Mouse (Mus musculus): ENCODE results near the gene Psmb6. TPM values are rescaled to one million over a fixed set of nuclear protein-coding genes. Genes with fewer than 3 reads are reported as not detected.
A peak's percentile ranks its signal among the peaks of the same experiment; 100 is the strongest.
"Not testable (repeated sequence)": the region's sequence is repeated elsewhere in the genome, so short reads cannot be mapped to it uniquely, and the experiment has no call there.

Psmb6 gene
- polyA plus RNA-seq, 1 experiment from 2014 or later, result 969 TPM

GRCm38 (mm10) chr11:70562995-70563469 lies 37.9 kb downstream of the Psmb6 start:
- peak overlapping the region; percentile 93 for H3K27ac ChIP-seq
- peak overlapping the region; percentile 82 for H3K4me3 ChIP-seq
- peaks cover 3% of the 10 kb centered on the region; the same call in 1 of the 2 replicates for H3K36me3 ChIP-seq
- H3K27me3 ChIP-seq (ENCODE audit: insufficient read depth, poor library complexity, severe bottlenecking), result no peaks in the 10 kb centered on the region
- H3K4me1 ChIP-seq, result peaks cover 31% of the 10 kb centered on the region
- no peak for DNase-seq (ENCODE audit: low spot score)
- H3K9me3 ChIP-seq, result no peaks in the 10 kb centered on the region
- WGBS, result under 1% methylated on average over 22 of the region's 31 CpGs

DNA sequence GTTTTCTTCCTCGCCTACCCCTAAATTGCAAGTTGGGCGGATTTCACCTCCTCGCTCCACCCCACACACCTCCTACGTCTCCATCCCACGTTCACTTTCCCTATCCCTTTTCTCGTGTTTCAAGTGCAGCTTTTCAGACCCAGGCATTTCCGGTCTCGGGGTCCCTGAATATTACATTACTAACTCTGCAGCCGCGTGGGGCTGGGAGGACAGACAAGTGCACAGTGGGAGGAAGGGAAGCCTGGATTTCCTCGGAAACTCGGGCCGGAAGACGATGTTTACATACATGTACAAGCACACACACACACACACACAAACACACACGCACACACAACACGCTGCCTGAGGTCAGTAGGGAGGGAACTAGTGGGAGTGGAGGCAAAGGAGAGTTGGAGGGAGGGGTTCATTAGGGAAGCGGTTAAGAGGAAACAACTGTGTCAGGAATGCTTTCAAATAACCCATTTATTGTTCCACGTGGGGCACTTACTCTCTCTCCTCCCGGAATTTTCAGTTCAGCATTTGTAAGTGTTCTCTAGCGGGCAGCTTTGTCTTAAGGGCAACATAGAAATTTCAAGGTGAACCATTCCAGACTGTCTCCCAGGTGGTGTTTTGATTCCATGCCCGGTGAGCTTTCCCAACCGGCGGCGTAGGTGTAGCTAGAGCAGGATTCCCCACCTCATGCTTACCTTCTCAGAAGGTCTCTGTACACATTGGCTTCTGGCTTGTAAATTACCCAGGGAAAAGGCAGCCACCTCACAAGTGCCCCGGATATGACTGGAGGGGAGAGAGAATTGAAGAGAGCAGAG lies 38.5 kb downstream of the Psmb6 start:
- whole genome bisulfite sequencing, result 2% methylated on average over 25 of the region's 25 CpGs

DNA sequence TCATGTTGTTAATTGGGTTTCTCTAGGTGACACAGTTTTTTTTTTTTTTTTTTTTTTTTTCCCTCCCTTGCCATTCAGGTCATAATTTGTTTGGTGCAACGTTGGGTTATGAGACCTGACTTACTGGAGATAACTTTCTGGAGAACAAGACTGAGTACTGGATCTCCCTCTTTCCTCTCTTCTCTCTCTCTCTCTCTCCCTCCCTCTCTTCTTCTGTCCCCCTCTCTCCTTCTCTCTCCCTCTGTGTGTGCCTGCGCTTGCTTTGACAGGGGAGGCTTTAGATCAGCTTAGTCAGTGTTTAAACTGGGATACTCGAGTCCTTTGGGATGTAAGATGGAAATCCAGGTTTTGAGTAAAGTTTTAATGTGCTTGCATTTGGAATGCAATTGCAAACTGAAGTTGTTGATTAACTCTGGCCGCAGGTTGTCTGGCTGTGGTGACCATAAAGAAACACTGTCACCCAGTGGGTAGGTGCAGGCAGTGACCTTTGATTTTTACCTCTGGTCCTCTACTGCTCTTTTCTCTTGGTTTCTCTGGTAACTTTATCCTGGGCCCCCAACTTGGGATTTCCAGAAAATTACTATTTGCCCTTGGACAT lies 39.2 kb downstream of the Psmb6 start:
- Histone ChIP-seq H3K4me3 (peak overlapping the region; percentile 82), H3K36me3 (0 out of 2 replicates have a peak, but pooled peaks cover 9% of the 10 kb centered on the region), H3K27me3 (ENCODE audit: insufficient read depth, poor library complexity, severe bottlenecking) (no peaks in the 10 kb centered on the region), H3K9me3 (no peaks in the 10 kb centered on the region), H3K27ac (peak overlapping the region; percentile 93; the same call in 1 of the 2 replicates), H3K4me1 (peaks cover 33% of the 10 kb centered on the region)
- 46% methylated on average over 4 of the region's 4 CpGs for WGBS
- DNase-seq (ENCODE audit: low spot score), result no peak

More for the DNA sequence above, 38.5 kb downstream of the Psmb6 start:
- peaks cover 31% of the 10 kb centered on the region for H3K4me1 ChIP-seq
- peak overlapping the region; percentile 93 for H3K27ac ChIP-seq
- H3K36me3 ChIP-seq, result 0 out of 2 replicates have a peak, but pooled peaks cover 9% of the 10 kb centered on the region
- DNase-seq (ENCODE audit: low spot score), result peak; percentile 79
- H3K27me3 ChIP-seq (ENCODE audit: insufficient read depth, poor library complexity, severe bottlenecking), result no peaks in the 10 kb centered on the region
- peak overlapping the region; percentile 82 for H3K4me3 ChIP-seq
- no peaks in the 10 kb centered on the region for H3K9me3 ChIP-seq

DNA sequence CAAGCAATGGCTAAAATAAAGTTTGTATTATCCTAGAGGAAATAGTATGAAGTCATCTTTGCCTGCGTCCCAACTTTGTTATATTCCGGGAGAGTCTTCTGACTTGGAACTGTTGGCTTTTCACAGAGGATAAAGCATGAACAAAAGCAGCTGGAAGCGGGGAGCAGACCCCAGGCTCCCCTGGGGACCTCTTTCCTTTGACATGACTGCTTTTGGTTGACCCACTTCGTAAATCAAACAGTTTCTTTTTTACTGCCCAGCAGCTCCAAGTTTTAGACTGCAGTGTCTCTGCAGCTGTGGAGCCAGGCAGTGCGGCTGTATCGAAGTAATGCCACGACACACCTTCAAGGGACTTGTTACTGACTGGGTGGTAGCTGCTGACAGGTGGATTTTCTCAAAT lies 41.4 kb downstream of the Psmb6 start:
- 0 out of 2 replicates have a peak, but pooled peaks cover 9% of the 10 kb centered on the region for H3K36me3 ChIP-seq
- no peak overlapping the region for H3K27ac ChIP-seq
- DNase-seq (ENCODE audit: low spot score), result no peak
- WGBS, result 87% methylated on average over 7 of the region's 7 CpGs
- H3K9me3 ChIP-seq, result no peaks in the 10 kb centered on the region
- H3K27me3 ChIP-seq (ENCODE audit: insufficient read depth, poor library complexity, severe bottlenecking), result no peaks in the 10 kb centered on the region
- H3K4me3 ChIP-seq, result no peak overlapping the region
- peaks cover 38% of the 10 kb centered on the region for H3K4me1 ChIP-seq

DNA sequence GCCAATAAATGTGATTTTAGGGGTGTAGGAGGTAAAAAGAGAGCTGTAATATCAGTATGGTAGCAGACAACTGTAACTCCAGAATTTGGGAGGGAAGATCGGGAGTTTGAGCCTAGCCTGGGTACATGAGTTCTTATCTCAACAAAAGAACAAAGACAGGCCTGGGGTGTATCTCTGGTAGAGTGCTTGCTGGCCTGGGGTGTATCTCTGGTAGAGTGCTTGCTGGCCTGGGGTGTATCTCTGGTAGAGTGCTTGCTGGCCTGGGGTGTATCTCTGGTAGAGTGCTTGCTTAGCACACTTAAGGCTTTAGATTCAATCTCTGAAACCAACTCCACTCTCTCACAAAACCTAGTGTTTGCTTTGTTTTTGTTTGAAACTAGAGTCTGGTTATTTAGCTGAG lies 45.4 kb downstream of the Psmb6 start:
- peaks cover 25% of the 10 kb centered on the region for H3K4me1 ChIP-seq
- not testable (repeated sequence) for H3K4me3 ChIP-seq; H3K36me3 ChIP-seq; H3K27me3 ChIP-seq (ENCODE audit: insufficient read depth, poor library complexity, severe bottlenecking); DNase-seq (ENCODE audit: low spot score); H3K9me3 ChIP-seq; H3K27ac ChIP-seq
- 45% methylated on average over 1 of the region's 1 CpGs for WGBS

DNA sequence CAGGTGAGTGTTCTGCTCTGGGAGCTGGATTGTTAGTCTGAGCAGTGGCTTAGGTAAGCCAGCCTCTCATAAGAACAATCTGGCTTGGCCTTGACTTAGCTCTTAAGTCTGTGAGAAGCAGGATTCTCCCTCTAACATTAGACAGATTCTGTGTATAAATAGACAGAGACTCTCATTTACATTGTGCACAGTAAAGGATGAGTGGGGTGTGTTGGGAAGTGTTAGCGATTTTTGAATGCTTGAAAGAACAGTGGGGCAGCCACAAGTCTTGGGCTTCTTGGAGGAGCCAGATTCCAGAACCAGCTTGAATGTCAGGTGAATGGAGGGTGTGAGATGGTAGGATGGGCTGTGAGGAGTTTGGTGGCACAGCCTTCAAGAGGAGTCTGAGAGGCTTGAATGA lies 46.5 kb downstream of the Psmb6 start:
- no peaks in the 10 kb centered on the region for H3K9me3 ChIP-seq
- H3K27me3 ChIP-seq (ENCODE audit: insufficient read depth, poor library complexity, severe bottlenecking), result no peaks in the 10 kb centered on the region
- H3K36me3 ChIP-seq, result 0 out of 2 replicates have a peak, but pooled peaks cover 7% of the 10 kb centered on the region
- WGBS, result 89% methylated on average over 1 of the region's 1 CpGs
- H3K4me3 ChIP-seq, result no peak overlapping the region
- no peak for DNase-seq (ENCODE audit: low spot score)
- no peak overlapping the region for H3K27ac ChIP-seq
- H3K4me1 ChIP-seq, result peaks cover 29% of the 10 kb centered on the region

- no peak overlapping the region for H3K27ac ChIP-seq
- no peaks in the 10 kb centered on the region for H3K9me3 ChIP-seq
- H3K27me3 ChIP-seq (ENCODE audit: insufficient read depth, poor library complexity, severe bottlenecking), result no peaks in the 10 kb centered on the region
- H3K4me3 ChIP-seq, result no peak overlapping the region
- no peak for DNase-seq (ENCODE audit: low spot score)
- 0 out of 2 replicates have a peak, but pooled peaks cover 7% of the 10 kb centered on the region for H3K36me3 ChIP-seq
- peaks cover 23% of the 10 kb centered on the region for H3K4me1 ChIP-seq
- WGBS, result 37% methylated on average over 5 of the region's 5 CpGs
These were observed 47.3 kb downstream of the Psmb6 start for GRCm38 (mm10) chr11:70572348-70572902.

GRCm38 (mm10) chr11:70573872-70574271 lies 48.7 kb downstream of the Psmb6 start:
- DNase-seq (ENCODE audit: low spot score), result no peak
- Histone ChIP-seq H3K36me3 (no peaks in the 10 kb centered on the region), H3K27me3 (ENCODE audit: insufficient read depth, poor library complexity, severe bottlenecking) (no peaks in the 10 kb centered on the region), H3K9me3 (no peaks in the 10 kb centered on the region), H3K27ac (no peak overlapping the region), H3K4me3 (no peak overlapping the region), H3K4me1 (peaks cover 33% of the 10 kb centered on the region)
- 76% methylated on average over 6 of the region's 6 CpGs for WGBS

- WGBS, result 75% methylated on average over 3 of the region's 3 CpGs
- Histone ChIP-seq H3K9me3 (no peaks in the 10 kb centered on the region), H3K27ac (no peak overlapping the region), H3K36me3 (peaks cover 4% of the 10 kb centered on the region; the same call in 1 of the 2 replicates), H3K4me1 (peaks cover 42% of the 10 kb centered on the region), H3K4me3 (no peak overlapping the region), H3K27me3 (ENCODE audit: insufficient read depth, poor library complexity, severe bottlenecking) (no peaks in the 10 kb centered on the region)
- DNase-seq (ENCODE audit: low spot score), result no peak
These were observed 52.0 kb downstream of the Psmb6 start for GRCm38 (mm10) chr11:70577201-70577600.

Other genes starting within 250 kb of the Psmb6 start
- gene Alox12e, start 202.7 kb upstream of the Psmb6 start, polyA plus RNA-seq (2016; fragmentation: Nextera tagmentation; extraction: Ambion mirVana), result not detected in 2 replicates
- 0.13 and 0.14 TPM in 2 replicates for gene Alox15, start 173.3 kb upstream of the Psmb6 start, polyA plus RNA-seq (2016; fragmentation: Nextera tagmentation; extraction: Ambion mirVana)
- gene Pelp1, start 115.3 kb upstream of the Psmb6 start, polyA plus RNA-seq (2016; fragmentation: Nextera tagmentation; extraction: Ambion mirVana), result 37.9 and 42.9 TPM in 2 replicates
- 11.5 and 19.3 TPM in 2 replicates for gene Arrb2, start 92.7 kb upstream of the Psmb6 start, polyA plus RNA-seq (2016; fragmentation: Nextera tagmentation; extraction: Ambion mirVana)
- 31.0 and 37.5 TPM in 2 replicates for gene Med11, start 73.4 kb upstream of the Psmb6 start, polyA plus RNA-seq (2016; fragmentation: Nextera tagmentation; extraction: Ambion mirVana)
- 0.73 and 1.2 TPM in 2 replicates for gene Zmynd15, start 65.9 kb upstream of the Psmb6 start, polyA plus RNA-seq (2016; fragmentation: Nextera tagmentation; extraction: Ambion mirVana)
- gene Cxcl16, start 65.4 kb upstream of the Psmb6 start, polyA plus RNA-seq (2016; fragmentation: Nextera tagmentation; extraction: Ambion mirVana), result 3.7 and 6.0 TPM in 2 replicates
- 6.2 and 7.4 TPM in 2 replicates for gene Tm4sf5, start 20.1 kb upstream of the Psmb6 start, polyA plus RNA-seq (2016; fragmentation: Nextera tagmentation; extraction: Ambion mirVana)
- gene Vmo1, start 10.8 kb upstream of the Psmb6 start, polyA plus RNA-seq (2016; fragmentation: Nextera tagmentation; extraction: Ambion mirVana), result not detected in 2 replicates
- gene Gltpd2, start 6.2 kb upstream of the Psmb6 start, polyA plus RNA-seq (2016; fragmentation: Nextera tagmentation; extraction: Ambion mirVana), result 0.25 and 4.3 TPM in 2 replicates
- not detected in 2 replicates for gene Gm40193, start 7.6 kb downstream of the Psmb6 start, polyA plus RNA-seq (2016; fragmentation: Nextera tagmentation; extraction: Ambion mirVana)
- gene Pld2, start 14.7 kb downstream of the Psmb6 start, polyA plus RNA-seq (2016; fragmentation: Nextera tagmentation; extraction: Ambion mirVana), result 9.4 TPM in 2 replicates
- 12.6 and 14.9 TPM in 2 replicates for gene Mink1, start 37.5 kb downstream of the Psmb6 start, polyA plus RNA-seq (2016; fragmentation: Nextera tagmentation; extraction: Ambion mirVana)
- not detected in 2 replicates for gene 4930544D05Rik, start 90.5 kb downstream of the Psmb6 start, polyA plus RNA-seq (2016; fragmentation: Nextera tagmentation; extraction: Ambion mirVana)
- not detected in 2 replicates for gene Chrne, start 93.8 kb downstream of the Psmb6 start, polyA plus RNA-seq (2016; fragmentation: Nextera tagmentation; extraction: Ambion mirVana)
- 1.6 and 1.9 TPM in 2 replicates for gene Gp1ba, start 113.8 kb downstream of the Psmb6 start, polyA plus RNA-seq (2016; fragmentation: Nextera tagmentation; extraction: Ambion mirVana)
- 68.3 and 74.4 TPM in 2 replicates for gene Rnf167, start 121.9 kb downstream of the Psmb6 start, polyA plus RNA-seq (2016; fragmentation: Nextera tagmentation; extraction: Ambion mirVana)
- 207 and 246 TPM in 2 replicates for gene Slc25a11, start 122.1 kb downstream of the Psmb6 start, polyA plus RNA-seq (2016; fragmentation: Nextera tagmentation; extraction: Ambion mirVana)
- 2,022 and 2,208 TPM in 2 replicates for gene Pfn1, start 129.3 kb downstream of the Psmb6 start, polyA plus RNA-seq (2016; fragmentation: Nextera tagmentation; extraction: Ambion mirVana)
- gene Eno3, start 131.8 kb downstream of the Psmb6 start, polyA plus RNA-seq (2016; fragmentation: Nextera tagmentation; extraction: Ambion mirVana), result 188 and 256 TPM in 2 replicates
- 204 and 209 TPM in 2 replicates for gene Spag7, start 144.0 kb downstream of the Psmb6 start, polyA plus RNA-seq (2016; fragmentation: Nextera tagmentation; extraction: Ambion mirVana)
- gene Camta2, start 162.7 kb downstream of the Psmb6 start, polyA plus RNA-seq (2016; fragmentation: Nextera tagmentation; extraction: Ambion mirVana), result 12.0 and 12.5 TPM in 2 replicates
- gene Inca1, start 174.8 kb downstream of the Psmb6 start, polyA plus RNA-seq (2016; fragmentation: Nextera tagmentation; extraction: Ambion mirVana), result 1.6 and 2.4 TPM in 2 replicates
- 2.1 and 2.6 TPM in 2 replicates for gene Kif1c, start 175.2 kb downstream of the Psmb6 start, polyA plus RNA-seq (2016; fragmentation: Nextera tagmentation; extraction: Ambion mirVana)
- gene Zfp3, start 238.8 kb downstream of the Psmb6 start, polyA plus RNA-seq (2016; fragmentation: Nextera tagmentation; extraction: Ambion mirVana), result 7.6 and 8.9 TPM in 2 replicates

Measured in heart, embryonic 10.5 days (tissue).